Mouse (Mus musculus) midbrain, embryonic 16.5 days (tissue): ENCODE data around the gene Syngr4. TPM values are rescaled to one million over a fixed set of nuclear protein-coding genes. Genes with fewer than 3 reads are reported as not detected.

Source experiments
- ATAC-seq: fragments of 200-750 bp; cut with Nextera tagmentation; 2 replicates; pipeline ENCODE4 v1.8.0; 2017; ENCODE audit warnings: moderate TSS enrichment
- H3K27ac ChIP-seq: fragments of 300-500 bp; sonication (generic); 2 replicates; pipeline ENCODE4 v1.5.1; 2014; ENCODE audit warnings: mild to moderate bottlenecking, low read length, mixed read lengths
- H3K27me3 ChIP-seq: fragments of 300-500 bp; sonication (generic); 2 replicates; pipeline ENCODE4 v1.6.1; 2014; ENCODE audit warnings: low read depth, low read length, mixed read lengths; ENCODE audit not compliant: control insufficient read depth, insufficient read depth
- H3K36me3 ChIP-seq: fragments of 300-500 bp; sonication (generic); 2 replicates; pipeline ENCODE4 v1.6.1; 2014; ENCODE audit warnings: mild to moderate bottlenecking, low read length, moderate library complexity, mixed read lengths; ENCODE audit not compliant: control insufficient read depth, insufficient read depth
- H3K4me1 ChIP-seq: fragments of 300-500 bp; sonication (generic); 2 replicates; pipeline ENCODE4 v1.6.1; 2014; ENCODE audit warnings: mild to moderate bottlenecking, low read length, mixed read lengths; ENCODE audit not compliant: control insufficient read depth, insufficient read depth
- H3K4me2 ChIP-seq: fragments of 300-500 bp; sonication (generic); 2 replicates; pipeline ENCODE4 v1.6.1; 2014; ENCODE audit warnings: mild to moderate bottlenecking, low read length, mixed read lengths
- H3K4me3 ChIP-seq: fragments of 300-500 bp; sonication (generic); 2 replicates; pipeline ENCODE4 v1.5.1; 2014; ENCODE audit warnings: low read depth, mild to moderate bottlenecking, low read length, moderate library complexity, mixed read lengths
- H3K9ac ChIP-seq: fragments of 300-500 bp; sonication (generic); 2 replicates; pipeline ENCODE4 v1.6.1; 2014; ENCODE audit warnings: low read depth, low read length, mixed read lengths
- H3K9me3 ChIP-seq: fragments of 300-500 bp; sonication (generic); replicated peaks from 2 replicates; pipeline ENCODE4 v1.6.1; 2014; ENCODE audit warnings: mild to moderate bottlenecking, low read length, mixed read lengths; ENCODE audit not compliant: control insufficient read depth, poor library complexity, severe bottlenecking
- WGBS: fragments of 180-500 bp; shearing (Covaris S2); extraction: QIAGEN DNeasy Blood & Tissue Kit; methylation state at CpG from one replicate; pipeline ENCODE4 v1.1.7; 2014; 5-methylcytosine and 5-hydroxymethylcytosine counted together
- polyA plus RNA-seq: library from polyadenylated mRNA; unstranded; fragments of >200 nt; fragmentation: Nextera tagmentation; extraction: Ambion mirVana; gene quantifications from 2 replicates; pipeline ENCODE4 v1.2.1, GENCODE M21; 2015

Syngr4 gene
- polyA plus RNA-seq, 1 experiment from 2014 or later: not detected

DNA sequence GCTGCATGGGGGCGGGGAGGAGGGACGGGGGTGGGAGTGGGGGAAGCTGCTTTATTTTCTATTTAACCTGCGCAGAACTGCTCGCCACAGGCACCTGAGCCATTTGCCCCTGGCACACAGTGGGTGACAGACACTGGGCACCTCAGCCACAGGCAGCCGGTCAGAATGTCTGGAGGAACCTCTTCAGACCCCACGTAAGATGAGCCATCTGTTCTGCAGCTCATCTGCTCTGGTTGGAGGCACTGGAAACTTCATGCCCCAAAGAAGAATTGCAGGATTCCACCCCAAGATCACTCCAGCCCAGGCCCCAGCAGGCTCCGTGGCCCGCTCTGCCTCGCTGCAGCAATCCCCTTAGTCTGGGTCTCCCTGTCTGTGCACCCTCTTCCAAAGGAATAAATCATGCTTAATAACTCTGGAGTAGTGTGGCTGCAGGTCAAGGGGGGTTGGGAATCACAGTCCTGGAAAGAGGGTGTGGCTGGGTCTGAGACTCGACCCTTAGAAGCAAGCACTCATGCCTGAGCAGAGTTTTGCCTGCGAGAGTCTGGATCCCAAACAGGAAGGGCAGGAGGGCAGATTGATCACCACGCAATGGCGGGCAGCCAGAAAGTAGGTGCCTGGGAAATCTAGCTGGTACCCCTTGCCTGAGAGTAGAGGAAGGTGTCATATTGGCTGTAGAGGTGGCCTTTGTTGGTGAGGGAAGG is 20.6 kb upstream of the Syngr4 start:
- H3K4me3 ChIP-seq: peak overlapping the region; percentile 36
- H3K36me3 ChIP-seq: no peaks in the 10 kb centered on the region
- 36% methylated on average over 13 of the region's 13 CpGs for WGBS
- H3K9ac ChIP-seq: peak overlapping the region; percentile 74
- H3K27me3 ChIP-seq: no peaks in the 10 kb centered on the region
- peak overlapping the region; percentile 67 for H3K4me2 ChIP-seq
- H3K4me1 ChIP-seq: peaks cover 18% of the 10 kb centered on the region
- peak; percentile 57 for ATAC-seq
- H3K27ac ChIP-seq: peak overlapping the region; percentile 89
- no peaks in the 10 kb centered on the region for H3K9me3 ChIP-seq

DNA sequence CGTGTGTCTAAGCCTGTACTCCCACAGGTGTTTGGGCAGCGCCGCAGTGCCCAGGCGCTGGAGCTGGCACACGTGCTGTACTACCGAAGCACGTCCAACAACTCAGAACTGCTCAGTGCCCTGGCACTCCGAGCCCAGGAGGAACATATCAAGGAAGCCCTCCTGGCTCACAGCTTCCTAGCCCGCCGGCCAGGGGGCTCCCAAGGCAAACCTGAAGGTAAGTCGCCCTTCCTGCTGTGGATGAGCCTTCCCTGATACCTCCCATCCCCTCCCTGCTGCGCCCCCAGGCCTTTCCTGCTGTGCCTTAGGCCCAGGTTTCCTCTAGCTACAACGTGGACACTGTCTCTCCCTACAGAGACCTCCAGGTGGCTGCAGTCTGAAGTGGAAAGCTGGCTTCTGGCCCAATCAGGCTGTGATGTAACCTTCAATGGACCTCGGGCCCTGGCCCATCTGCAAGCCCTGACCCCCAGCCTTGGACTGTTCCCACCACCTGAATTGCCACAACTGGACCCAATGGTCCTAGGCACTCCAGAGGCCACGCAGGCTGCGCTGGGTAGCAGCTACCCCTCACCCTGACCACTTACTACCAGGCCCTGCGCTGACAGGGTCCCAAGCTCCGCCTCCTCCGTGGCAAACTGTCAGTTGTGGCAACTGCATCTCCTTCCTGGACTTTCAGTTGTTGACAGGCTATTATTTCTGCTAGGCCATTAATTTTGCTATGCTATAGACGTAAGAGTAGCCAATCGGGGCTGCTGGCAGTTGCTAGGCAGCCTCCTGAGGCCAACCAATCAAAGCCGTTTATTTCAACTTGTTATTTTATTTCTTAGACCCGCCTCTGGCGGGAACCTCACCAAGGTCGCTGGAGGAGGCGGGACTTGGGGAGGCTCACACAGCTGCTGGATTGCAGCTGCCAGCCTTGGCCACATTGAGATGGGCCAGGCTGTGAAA is 19.8 kb upstream of the Syngr4 start:
- Histone ChIP-seq H3K27me3 (no peaks in the 10 kb centered on the region), H3K36me3 (no peaks in the 10 kb centered on the region), H3K4me2 (peak overlapping the region; percentile 67), H3K9ac (peak overlapping the region; percentile 74), H3K4me1 (peaks cover 18% of the 10 kb centered on the region), H3K27ac (peak overlapping the region; percentile 89), H3K9me3 (no peaks in the 10 kb centered on the region), H3K4me3 (peak overlapping the region; percentile 36)
- peak; percentile 85 for ATAC-seq
- 35% methylated on average over 26 of the region's 26 CpGs for WGBS

DNA sequence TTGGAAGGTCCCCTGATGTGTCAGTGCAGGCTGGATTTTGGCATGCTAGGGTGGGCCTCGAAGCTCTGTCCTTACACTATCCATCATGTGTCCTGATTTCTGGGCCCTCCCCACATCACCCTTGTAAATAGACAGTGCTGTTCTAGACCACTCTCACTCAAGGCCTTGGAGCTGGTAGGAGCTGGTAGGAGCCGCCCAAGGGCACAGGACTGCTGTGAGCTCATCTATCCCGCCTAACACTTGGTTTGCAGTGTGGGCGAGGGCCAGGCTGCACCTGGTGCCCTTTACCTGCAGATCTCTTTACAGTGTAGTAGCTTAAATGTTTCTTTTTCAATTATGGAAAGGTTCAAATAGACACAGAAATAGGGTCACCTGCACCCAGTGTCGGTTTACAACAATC is 18.5 kb upstream of the Syngr4 start:
- peaks cover 18% of the 10 kb centered on the region for H3K4me1 ChIP-seq
- H3K36me3 ChIP-seq: peaks cover under 1% of the 10 kb centered on the region; the same call in 1 of the 2 replicates
- WGBS: 92% methylated on average over 5 of the region's 5 CpGs
- H3K4me2 ChIP-seq: no peak overlapping the region
- H3K9me3 ChIP-seq: no peaks in the 10 kb centered on the region
- H3K4me3 ChIP-seq: no peak overlapping the region
- no peak overlapping the region for H3K9ac ChIP-seq
- no peak for ATAC-seq
- no peak overlapping the region for H3K27ac ChIP-seq
- no peaks in the 10 kb centered on the region for H3K27me3 ChIP-seq

DNA sequence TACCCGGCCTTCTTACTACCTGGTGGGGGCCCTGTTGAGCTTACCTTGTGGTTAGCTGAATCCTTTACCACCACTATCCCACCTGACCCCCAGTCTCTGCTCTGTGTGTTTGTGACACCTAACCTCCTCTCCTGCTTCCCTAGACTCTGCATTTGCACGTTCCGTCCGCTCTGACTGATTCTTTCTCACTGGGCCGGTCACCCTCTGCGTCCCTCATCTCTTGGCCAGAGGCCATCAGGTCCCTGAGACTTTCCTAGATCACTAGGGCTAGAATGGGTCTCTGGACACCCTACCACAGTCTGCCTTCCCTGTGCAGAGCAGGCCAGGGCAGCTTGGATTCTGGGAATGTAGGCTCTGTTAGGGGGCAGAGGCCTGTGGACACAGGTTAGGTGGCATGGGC is 17.6 kb upstream of the Syngr4 start:
- no peak overlapping the region for H3K9ac ChIP-seq
- no peak for ATAC-seq
- 86% methylated on average over 6 of the region's 6 CpGs for WGBS

DNA sequence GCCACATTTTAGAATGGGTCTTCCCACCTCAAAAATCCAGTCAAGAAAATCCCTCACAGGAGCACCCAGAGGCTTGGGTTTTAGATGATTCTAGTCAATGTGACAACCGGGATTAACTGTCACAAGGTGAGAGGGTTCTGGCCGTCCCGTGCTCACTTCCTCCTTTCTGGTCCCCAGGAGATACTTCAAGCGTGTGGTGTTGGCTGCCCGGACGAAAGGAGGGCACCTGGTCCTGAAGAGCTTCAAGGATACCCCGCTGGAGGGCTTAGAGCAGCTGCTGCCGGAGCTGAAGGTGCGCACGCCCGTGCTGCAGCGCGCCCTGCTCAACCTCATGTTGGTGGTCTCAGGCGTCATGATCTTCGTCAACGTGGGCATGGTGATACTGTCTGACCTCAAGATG is 12.6 kb upstream of the Syngr4 start:
- Histone ChIP-seq H3K4me3 (no peak overlapping the region), H3K27me3 (no peaks in the 10 kb centered on the region), H3K4me2 (no peak overlapping the region), H3K27ac (no peak overlapping the region), H3K9me3 (no peaks in the 10 kb centered on the region), H3K36me3 (peaks cover 11% of the 10 kb centered on the region), H3K4me1 (no peaks in the 10 kb centered on the region), H3K9ac (no peak overlapping the region)
- 93% methylated on average over 16 of the region's 16 CpGs for WGBS
- ATAC-seq: no peak

More for the DNA sequence above, 17.6 kb upstream of the Syngr4 start:
- H3K4me3 ChIP-seq: no peak overlapping the region
- peaks cover 8% of the 10 kb centered on the region for H3K36me3 ChIP-seq
- no peak overlapping the region for H3K4me2 ChIP-seq
- no peaks in the 10 kb centered on the region for H3K9me3 ChIP-seq
- no peaks in the 10 kb centered on the region for H3K27me3 ChIP-seq
- H3K4me1 ChIP-seq: peaks cover 18% of the 10 kb centered on the region
- H3K27ac ChIP-seq: no peak overlapping the region

DNA sequence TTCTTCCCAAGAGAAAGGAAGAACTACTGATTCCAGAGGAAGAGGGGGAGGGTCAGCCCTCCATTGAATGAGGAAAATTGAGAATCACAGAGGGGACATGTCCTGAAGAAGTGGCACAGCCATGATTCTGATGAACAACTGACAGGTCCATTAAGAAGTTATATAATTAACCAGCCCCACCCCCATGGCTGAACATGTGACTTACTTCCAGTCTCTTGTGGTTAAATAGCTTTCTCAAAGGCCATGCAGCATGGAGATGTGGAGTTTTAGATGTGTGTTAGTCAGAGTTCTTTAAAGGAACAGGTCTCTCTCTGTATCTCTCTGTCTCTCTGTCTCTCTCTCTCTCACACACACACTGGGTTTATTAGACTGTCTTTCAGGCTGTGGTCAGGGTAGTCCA is 11.9 kb upstream of the Syngr4 start:
- ATAC-seq: no peak

DNA sequence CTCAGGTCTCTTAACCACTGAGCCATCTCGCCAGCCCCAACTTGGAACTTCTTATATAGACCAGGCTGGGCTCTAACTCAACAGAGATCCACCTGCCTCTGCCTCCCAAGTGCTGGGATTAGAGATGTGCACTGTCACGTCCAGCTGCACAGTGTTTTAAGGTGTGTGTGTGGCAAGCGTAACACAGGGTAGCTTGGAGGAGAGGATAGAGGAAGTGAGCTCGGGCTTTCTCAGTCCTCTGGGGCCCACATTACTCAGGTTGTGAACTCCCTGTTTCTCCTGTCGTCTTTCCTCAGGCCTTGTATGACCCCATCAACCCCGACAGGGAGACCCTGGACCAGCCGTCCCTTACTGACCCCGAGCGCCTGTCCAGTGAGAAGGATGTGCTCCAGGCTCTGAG is 10.1 kb upstream of the Syngr4 start:
- no peak for ATAC-seq
- no peaks in the 10 kb centered on the region for H3K9me3 ChIP-seq
- no peaks in the 10 kb centered on the region for H3K4me1 ChIP-seq
- H3K9ac ChIP-seq: no peak overlapping the region
- H3K27ac ChIP-seq: no peak overlapping the region
- H3K36me3 ChIP-seq: peaks cover 11% of the 10 kb centered on the region
- H3K4me3 ChIP-seq: no peak overlapping the region
- no peaks in the 10 kb centered on the region for H3K27me3 ChIP-seq
- 92% methylated on average over 9 of the region's 9 CpGs for WGBS
- no peak overlapping the region for H3K4me2 ChIP-seq

More for the DNA sequence above, 11.9 kb upstream of the Syngr4 start:
- Histone ChIP-seq H3K27ac (no peak overlapping the region), H3K4me2 (no peak overlapping the region), H3K9me3 (no peaks in the 10 kb centered on the region), H3K4me1 (no peaks in the 10 kb centered on the region), H3K36me3 (peaks cover 11% of the 10 kb centered on the region), H3K4me3 (no peak overlapping the region), H3K27me3 (no peaks in the 10 kb centered on the region), H3K9ac (no peak overlapping the region)

DNA sequence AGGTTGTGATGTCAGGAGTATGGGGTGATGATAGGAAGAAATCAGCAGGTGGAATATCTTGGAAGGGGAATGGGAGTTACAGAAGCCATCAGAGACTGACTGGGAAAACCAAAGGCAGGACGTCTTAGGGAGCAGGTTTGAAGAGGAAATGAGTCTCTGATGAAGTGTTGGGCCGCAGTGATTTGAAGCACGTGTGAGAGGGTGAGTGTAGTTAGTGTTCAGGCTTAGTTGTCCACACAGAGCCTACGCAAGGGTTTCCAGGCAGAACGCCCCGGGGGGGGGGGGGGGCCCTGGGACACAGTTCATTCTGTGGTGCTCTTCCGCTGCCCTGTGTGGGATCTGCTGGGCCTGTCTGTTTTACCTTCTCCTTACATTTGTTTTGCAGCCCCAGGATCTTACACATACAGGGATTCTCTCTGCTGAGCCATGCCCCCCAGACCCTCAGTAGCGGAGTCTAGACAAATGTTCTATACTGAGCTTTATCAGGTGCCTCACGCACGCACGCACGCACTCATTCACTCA is 6.0 kb upstream of the Syngr4 start:
- ATAC-seq: no peak
- Histone ChIP-seq H3K4me3 (no peak overlapping the region), H3K4me2 (no peak overlapping the region), H3K4me1 (peaks cover 4% of the 10 kb centered on the region; the same call in 1 of the 2 replicates), H3K27ac (no peak overlapping the region), H3K36me3 (peaks cover 3% of the 10 kb centered on the region; the same call in 1 of the 2 replicates), H3K9ac (no peak overlapping the region), H3K27me3 (no peaks in the 10 kb centered on the region), H3K9me3 (no peaks in the 10 kb centered on the region)
- WGBS: 86% methylated on average over 12 of the region's 12 CpGs

DNA sequence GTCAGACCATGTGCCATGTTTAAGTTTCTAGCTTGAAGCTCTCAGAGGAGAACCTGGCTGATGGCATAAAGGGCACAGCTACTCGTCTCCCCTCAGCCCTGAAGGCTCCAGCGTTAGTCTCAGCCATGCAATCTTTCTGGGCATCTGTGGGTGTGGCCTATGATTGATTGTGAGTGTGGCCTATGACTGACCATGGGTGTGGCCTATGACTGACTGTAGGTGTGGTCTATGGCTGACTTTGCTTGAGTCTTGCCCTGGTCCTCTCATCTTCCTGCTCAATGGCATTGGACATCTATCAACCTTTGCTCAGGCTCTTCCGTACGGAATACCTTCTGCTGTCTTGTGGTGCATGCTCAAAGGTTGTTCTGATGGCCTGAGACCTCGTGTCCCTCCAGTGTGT is 5.0 kb upstream of the Syngr4 start:
- Histone ChIP-seq H3K27ac (no peak overlapping the region), H3K4me2 (no peak overlapping the region), H3K9me3 (no peaks in the 10 kb centered on the region), H3K9ac (no peak overlapping the region), H3K36me3 (no peaks in the 10 kb centered on the region), H3K4me1 (peaks cover 6% of the 10 kb centered on the region; the same call in 1 of the 2 replicates), H3K27me3 (no peaks in the 10 kb centered on the region), H3K4me3 (no peak overlapping the region)
- ATAC-seq: no peak
- 55% methylated on average over 5 of the region's 5 CpGs for WGBS
